Mouse (Mus musculus) stomach, embryonic 15.5 days (tissue): Measurements from ENCODE around the gene Ccl6. TPM values are rescaled to one million over a fixed set of nuclear protein-coding genes. Genes with fewer than 3 reads are reported as not detected.

Experiments used
- ATAC-seq: fragments of 200-750 bp; cut with Nextera tagmentation; 2 replicates; pipeline ENCODE4 v1.8.0; 2017; ENCODE audit warnings: low read depth, moderate number of reproducible peaks, moderate TSS enrichment; ENCODE audit not compliant: insufficient read depth, low FRiP score
- H3K27ac ChIP-seq: fragments of 300-500 bp; sonication (generic); 2 replicates; pipeline ENCODE4 v1.5.1; 2015; ENCODE audit warnings: mild to moderate bottlenecking, inconsistent platforms
- H3K27me3 ChIP-seq: fragments of 300-500 bp; sonication (generic); replicated peaks from 2 replicates; pipeline ENCODE4 v1.6.1; 2015; ENCODE audit warnings: inconsistent platforms
- H3K36me3 ChIP-seq: fragments of 300-500 bp; sonication (generic); 2 replicates; pipeline ENCODE4 v1.6.1; 2015; ENCODE audit warnings: inconsistent platforms
- H3K4me1 ChIP-seq: fragments of 300-500 bp; sonication (generic); 2 replicates; pipeline ENCODE4 v1.6.1; 2015; ENCODE audit warnings: inconsistent platforms
- H3K4me2 ChIP-seq: fragments of 300-500 bp; sonication (generic); 2 replicates; pipeline ENCODE4 v1.6.1; 2015; ENCODE audit warnings: mild to moderate bottlenecking, inconsistent platforms
- H3K4me3 ChIP-seq: fragments of 300-500 bp; sonication (generic); replicated peaks from 2 replicates; pipeline ENCODE4 v1.5.1; 2015; ENCODE audit warnings: inconsistent platforms
- H3K9ac ChIP-seq: fragments of 300-500 bp; sonication (generic); 2 replicates; pipeline ENCODE4 v1.6.1; 2015; ENCODE audit warnings: inconsistent platforms
- H3K9me3 ChIP-seq: fragments of 300-500 bp; sonication (generic); 2 replicates; pipeline ENCODE4 v1.6.1; 2016; ENCODE audit warnings: inconsistent platforms
- WGBS: fragments of 180-500 bp; shearing (Covaris S2); methylation state at CpG from one replicate; pipeline ENCODE4 v1.1.7; 2015; 5-methylcytosine and 5-hydroxymethylcytosine counted together
- polyA plus RNA-seq: library from polyadenylated mRNA; unstranded; fragments of >200 nt; fragmentation: Nextera tagmentation; extraction: Ambion mirVana; gene quantifications from 2 replicates; pipeline ENCODE4 v1.2.1, GENCODE M21; 2015

Gene Ccl6
- polyA plus RNA-seq = 12.5 and 16.1 TPM in 2 replicates

GRCm38 (mm10) chr11:83592853-83593252 lies at the start of gene Ccl6:
Ccl6 (minus strand) TSS chr11:83593087.
- Histone ChIP-seq H3K4me1 (no peaks in the 10 kb centered on the region), H3K27me3 (no peaks in the 10 kb centered on the region), H3K4me2 (no peak within 1 kb of the TSS), H3K9ac (no peak within 1 kb of the TSS), H3K36me3 (no peaks in the 10 kb centered on the region), H3K9me3 (no peaks in the 10 kb centered on the region), H3K4me3 (no peak within 1 kb of the TSS), H3K27ac (no peak within 1 kb of the TSS)
- no peak for ATAC-seq
- WGBS = 46% methylated on average over 2 of the region's 2 CpGs

GRCm38 (mm10) chr11:83641216-83641615 lies 48.3 kb upstream of the Ccl6 start:
- Histone ChIP-seq H3K27me3 (no peaks in the 10 kb centered on the region), H3K4me1 (no peaks in the 10 kb centered on the region), H3K4me3 (no peak overlapping the region), H3K9me3 (no peaks in the 10 kb centered on the region), H3K9ac (no peak overlapping the region), H3K4me2 (no peak overlapping the region), H3K27ac (no peak overlapping the region), H3K36me3 (no peaks in the 10 kb centered on the region)
- WGBS = 60% methylated on average over 2 of the region's 2 CpGs
- ATAC-seq = no peak

- no peaks in the 10 kb centered on the region for H3K27me3 ChIP-seq
- no peaks in the 10 kb centered on the region for H3K36me3 ChIP-seq
- WGBS = 69% methylated on average over 5 of the region's 5 CpGs
- H3K4me1 ChIP-seq = no peaks in the 10 kb centered on the region
- ATAC-seq = no peak
- H3K9me3 ChIP-seq = no peaks in the 10 kb centered on the region
- H3K4me3 ChIP-seq = no peak overlapping the region
- no peak overlapping the region for H3K4me2 ChIP-seq
- no peak overlapping the region for H3K9ac ChIP-seq
- no peak overlapping the region for H3K27ac ChIP-seq
Observed at GRCm38 (mm10) chr11:83640141-83640540, 47.3 kb upstream of the Ccl6 start.

GRCm38 (mm10) chr11:83639533-83639932 lies 46.6 kb upstream of the Ccl6 start:
- Histone ChIP-seq H3K36me3 (no peaks in the 10 kb centered on the region), H3K27ac (no peak overlapping the region), H3K4me3 (no peak overlapping the region), H3K4me2 (no peak overlapping the region), H3K9me3 (no peaks in the 10 kb centered on the region), H3K4me1 (no peaks in the 10 kb centered on the region), H3K9ac (no peak overlapping the region), H3K27me3 (no peaks in the 10 kb centered on the region)
- WGBS = 61% methylated on average over 3 of the region's 3 CpGs
- ATAC-seq = no peak

- Histone ChIP-seq H3K4me2 (no peak overlapping the region), H3K9me3 (no peaks in the 10 kb centered on the region), H3K4me1 (no peaks in the 10 kb centered on the region), H3K27me3 (no peaks in the 10 kb centered on the region), H3K27ac (no peak overlapping the region), H3K36me3 (no peaks in the 10 kb centered on the region), H3K9ac (no peak overlapping the region), H3K4me3 (no peak overlapping the region)
- no peak for ATAC-seq
- 58% methylated on average over 2 of the region's 2 CpGs for WGBS
Observed at GRCm38 (mm10) chr11:83638934-83639333, 46.0 kb upstream of the Ccl6 start.

GRCm38 (mm10) chr11:83636742-83637235 lies 43.9 kb upstream of the Ccl6 start:
- Histone ChIP-seq H3K4me1 (no peaks in the 10 kb centered on the region), H3K27me3 (no peaks in the 10 kb centered on the region), H3K4me3 (no peak overlapping the region), H3K9ac (no peak overlapping the region), H3K27ac (no peak overlapping the region), H3K9me3 (no peaks in the 10 kb centered on the region), H3K4me2 (no peak overlapping the region), H3K36me3 (no peaks in the 10 kb centered on the region)
- ATAC-seq = no peak
- 76% methylated on average over 1 of the region's 1 CpGs for WGBS

- H3K27me3 ChIP-seq = no peaks in the 10 kb centered on the region
- H3K4me3 ChIP-seq = no peak overlapping the region
- H3K4me2 ChIP-seq = no peak overlapping the region
- H3K4me1 ChIP-seq = no peaks in the 10 kb centered on the region
- 91% methylated on average over 2 of the region's 2 CpGs for WGBS
- no peak overlapping the region for H3K9ac ChIP-seq
- H3K36me3 ChIP-seq = no peaks in the 10 kb centered on the region
- ATAC-seq = no peak
- no peak overlapping the region for H3K27ac ChIP-seq
- H3K9me3 ChIP-seq = no peaks in the 10 kb centered on the region
Observed at GRCm38 (mm10) chr11:83634898-83635297, 42.0 kb upstream of the Ccl6 start.

- no peaks in the 10 kb centered on the region for H3K9me3 ChIP-seq
- 53% methylated on average over 4 of the region's 4 CpGs for WGBS
Observed at GRCm38 (mm10) chr11:83634425-83634824, 41.5 kb upstream of the Ccl6 start.

GRCm38 (mm10) chr11:83632744-83633143 lies 39.9 kb upstream of the Ccl6 start:
- H3K27me3 ChIP-seq = no peaks in the 10 kb centered on the region

More at GRCm38 (mm10) chr11:83634425-83634824, 41.5 kb upstream of the Ccl6 start:
- H3K4me3 ChIP-seq = no peak overlapping the region
- H3K4me1 ChIP-seq = no peaks in the 10 kb centered on the region
- no peaks in the 10 kb centered on the region for H3K27me3 ChIP-seq
- no peak overlapping the region for H3K27ac ChIP-seq
- ATAC-seq = no peak
- H3K36me3 ChIP-seq = no peaks in the 10 kb centered on the region
- H3K4me2 ChIP-seq = no peak overlapping the region
- H3K9ac ChIP-seq = no peak overlapping the region

GRCm38 (mm10) chr11:83631065-83631464 lies 38.2 kb upstream of the Ccl6 start:
- Histone ChIP-seq H3K9ac (no peak overlapping the region), H3K9me3 (no peaks in the 10 kb centered on the region), H3K4me3 (no peak overlapping the region), H3K27me3 (no peaks in the 10 kb centered on the region), H3K4me2 (no peak overlapping the region), H3K4me1 (no peaks in the 10 kb centered on the region), H3K27ac (no peak overlapping the region), H3K36me3 (no peaks in the 10 kb centered on the region)
- 53% methylated on average over 2 of the region's 2 CpGs for WGBS
- no peak for ATAC-seq

More at GRCm38 (mm10) chr11:83632744-83633143, 39.9 kb upstream of the Ccl6 start:
- 57% methylated on average over 4 of the region's 4 CpGs for WGBS
- Histone ChIP-seq H3K4me3 (no peak overlapping the region), H3K4me1 (no peaks in the 10 kb centered on the region), H3K9me3 (no peaks in the 10 kb centered on the region), H3K9ac (no peak overlapping the region), H3K27ac (no peak overlapping the region), H3K4me2 (no peak overlapping the region), H3K36me3 (no peaks in the 10 kb centered on the region)
- ATAC-seq = no peak

GRCm38 (mm10) chr11:83630630-83631029 lies 37.7 kb upstream of the Ccl6 start:
- no peaks in the 10 kb centered on the region for H3K4me1 ChIP-seq
- no peaks in the 10 kb centered on the region for H3K9me3 ChIP-seq
- H3K9ac ChIP-seq = no peak overlapping the region
- 97% methylated on average over 1 of the region's 1 CpGs for WGBS
- H3K36me3 ChIP-seq = no peaks in the 10 kb centered on the region
- H3K4me3 ChIP-seq = no peak overlapping the region
- no peak overlapping the region for H3K27ac ChIP-seq
- H3K27me3 ChIP-seq = no peaks in the 10 kb centered on the region
- no peak overlapping the region for H3K4me2 ChIP-seq
- no peak for ATAC-seq

GRCm38 (mm10) chr11:83628808-83629207 lies 35.9 kb upstream of the Ccl6 start:
- Histone ChIP-seq H3K4me3 (no peak overlapping the region), H3K9ac (no peak overlapping the region), H3K36me3 (no peaks in the 10 kb centered on the region), H3K27me3 (no peaks in the 10 kb centered on the region), H3K9me3 (no peaks in the 10 kb centered on the region), H3K27ac (no peak overlapping the region), H3K4me1 (no peaks in the 10 kb centered on the region), H3K4me2 (no peak overlapping the region)
- ATAC-seq = no peak
- WGBS = 79% methylated on average over 9 of the region's 9 CpGs

GRCm38 (mm10) chr11:83623586-83623985 lies 30.7 kb upstream of the Ccl6 start:
- Histone ChIP-seq H3K9me3 (no peaks in the 10 kb centered on the region), H3K27me3 (no peaks in the 10 kb centered on the region), H3K27ac (no peak overlapping the region), H3K9ac (no peak overlapping the region), H3K4me1 (no peaks in the 10 kb centered on the region), H3K4me2 (no peak overlapping the region), H3K36me3 (no peaks in the 10 kb centered on the region), H3K4me3 (no peak overlapping the region)
- no peak for ATAC-seq
- 81% methylated on average over 3 of the region's 3 CpGs for WGBS
